Mouse (Mus musculus) left cerebral cortex, adult 9 months (tissue): ENCODE measurements at regions not wholly inside any gene's neighbourhood (a gene's known extent, or its start where the extent isn't known, plus 50 kb on each side); places are given as distances from the start of the nearest gene placed in this dataset.

Experiments
- DNase-seq, 2 experiments: peaks; one replicate each; pipeline ENCODE4 v3.0.0; 2022; ENCODE audit warnings: low spot score in 2 of 2

DNA sequence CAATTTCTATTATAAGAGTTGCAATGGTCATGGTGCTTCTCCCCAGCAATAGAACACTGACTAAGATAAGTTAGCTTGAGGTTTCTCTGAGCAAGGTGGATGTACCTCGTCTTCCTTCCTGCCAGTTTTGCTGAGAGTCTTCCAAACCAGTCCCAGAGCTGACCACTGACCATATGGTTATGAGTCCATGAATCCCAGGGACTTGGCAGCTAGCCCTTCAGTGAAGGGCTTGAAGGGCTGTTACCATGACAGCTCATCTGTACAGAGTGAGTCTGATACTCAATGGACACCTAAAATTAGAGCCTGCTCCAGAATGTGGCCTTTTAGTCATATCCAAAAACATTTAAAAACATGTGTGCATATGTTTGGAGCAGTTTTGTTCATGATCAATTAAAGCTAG lies 297.5 kb upstream of the Thsd7b start:
- no peak for DNase-seq

- no peak for DNase-seq
These were observed 321.7 kb upstream of the Thsd7b start for GRCm38 (mm10) chr1:128951436-128951835.

DNA sequence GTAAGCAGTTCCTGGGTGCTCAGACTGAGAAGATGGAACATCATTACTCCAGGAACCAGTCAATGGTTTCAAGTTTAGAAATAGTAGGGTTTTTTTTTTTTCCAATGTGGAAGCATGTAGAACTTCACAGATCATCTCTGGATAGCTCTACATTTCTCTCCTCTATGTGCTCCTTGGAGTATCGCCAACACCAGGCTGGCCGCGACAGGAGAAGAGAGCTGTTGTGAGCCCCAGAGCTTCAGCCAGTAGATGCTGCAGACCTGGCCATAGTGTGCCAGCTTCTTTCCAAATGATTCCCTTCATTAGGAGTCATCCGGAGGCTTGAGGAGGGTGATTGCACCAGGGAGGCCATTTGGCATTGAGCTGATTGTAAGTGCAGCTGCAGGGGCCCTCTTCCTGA lies 322.6 kb upstream of the Thsd7b start:
- DNase-seq: no peak

GRCm38 (mm10) chr1:128914811-128915210 lies 322.7 kb upstream of the Cxcr4 start:
- no peak for DNase-seq

DNA sequence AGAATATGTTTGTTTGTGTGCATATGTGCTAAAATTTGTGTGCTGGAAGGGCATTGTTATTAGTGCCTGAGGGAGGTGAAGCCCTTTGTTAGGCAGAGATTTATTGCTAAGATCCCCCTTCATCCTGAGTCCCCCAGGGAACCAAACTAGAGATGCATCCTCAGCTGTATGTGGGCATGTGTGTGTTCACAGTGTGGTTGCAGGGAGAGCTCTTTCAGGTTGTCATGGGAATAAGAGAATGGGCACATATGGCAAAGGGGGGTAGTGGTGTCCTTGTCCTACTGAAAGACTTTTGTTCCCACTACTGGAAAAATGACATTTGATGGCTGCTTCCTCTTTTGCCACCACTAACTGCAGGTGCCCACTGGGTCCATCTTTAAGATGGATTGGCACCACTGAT lies 320.4 kb upstream of the Cxcr4 start:
- DNase-seq: no peak

- no peak for DNase-seq
These were observed 315.5 kb upstream of the Cxcr4 start for GRCm38 (mm10) chr1:128907566-128907965.

- DNase-seq: peak; percentile 18 to 27
These were observed 305.9 kb upstream of the Cxcr4 start for GRCm38 (mm10) chr1:128898025-128898424.

DNA sequence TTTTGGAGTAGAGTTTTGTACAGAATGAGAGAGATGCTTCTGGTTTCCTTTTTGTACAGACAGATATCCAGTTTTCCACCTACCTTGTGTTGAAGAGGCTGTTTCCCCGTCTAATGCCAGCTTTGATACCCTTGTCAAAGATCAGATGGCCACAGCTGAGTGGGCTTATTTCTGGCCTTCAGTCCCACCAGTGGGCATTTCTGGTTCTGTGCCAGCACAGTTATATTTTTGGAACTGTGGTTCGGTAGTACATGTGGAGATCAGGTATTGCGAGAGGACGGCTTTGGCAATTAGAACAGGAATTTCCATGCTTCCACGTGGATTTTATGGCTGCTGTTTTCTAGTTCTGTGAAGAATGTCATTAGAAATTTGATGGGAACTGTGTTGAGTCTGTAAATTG lies 302.5 kb upstream of the Cxcr4 start:
- DNase-seq: no peak

GRCm38 (mm10) chr1:128878291-128878690 lies 286.2 kb upstream of the Cxcr4 start:
- peak; percentile 14 to 36 for DNase-seq

GRCm38 (mm10) chr1:128875289-128875688 lies 283.2 kb upstream of the Cxcr4 start:
- peak in 1 of 2 experiments; percentile 57 for DNase-seq

DNA sequence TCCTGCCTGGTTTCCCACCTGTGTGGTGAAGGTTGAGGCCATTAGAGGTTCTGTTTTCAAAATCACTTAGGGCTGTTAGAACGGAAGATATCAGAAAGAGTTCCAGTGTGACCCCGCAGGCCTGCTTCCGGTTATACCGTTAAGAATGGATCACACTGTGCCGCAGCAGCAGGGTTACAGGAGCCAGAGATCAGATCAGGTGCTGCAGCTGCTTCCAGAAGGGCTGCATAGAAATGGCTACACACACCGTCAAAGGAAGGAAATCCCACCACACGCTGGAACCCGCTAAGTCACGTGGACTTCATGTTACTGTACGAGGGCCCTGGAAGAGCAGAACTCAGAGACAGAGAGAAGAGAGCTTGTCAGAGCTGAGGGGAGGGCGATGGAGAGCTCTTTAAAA lies 282.1 kb upstream of the Cxcr4 start:
- no peak for DNase-seq

- DNase-seq: no peak
These were observed 276.7 kb upstream of the Cxcr4 start for GRCm38 (mm10) chr1:128868761-128869160.

DNA sequence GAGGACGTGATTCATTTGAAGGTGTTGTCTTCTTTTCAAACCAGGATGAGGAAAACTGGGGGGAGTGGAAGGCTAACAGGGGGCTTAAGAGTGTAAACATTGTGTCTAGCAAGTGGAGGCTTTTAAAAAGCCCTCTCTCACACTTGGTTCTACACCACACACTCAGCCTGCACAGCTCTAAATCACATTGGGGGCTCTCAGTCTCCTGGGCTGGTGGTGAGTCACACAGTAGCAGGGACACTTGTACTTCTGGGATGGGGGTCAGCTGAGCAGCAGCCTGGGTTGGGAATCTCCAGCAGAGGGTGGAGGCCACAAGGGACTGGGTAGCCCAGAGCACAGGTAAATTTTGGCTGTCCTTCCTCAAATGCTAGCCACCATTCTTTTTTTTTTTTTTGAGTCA lies 268.4 kb upstream of the Cxcr4 start:
- no peak for DNase-seq

GRCm38 (mm10) chr1:128860094-128860493 lies 268.0 kb upstream of the Cxcr4 start:
- no peak for DNase-seq

DNA sequence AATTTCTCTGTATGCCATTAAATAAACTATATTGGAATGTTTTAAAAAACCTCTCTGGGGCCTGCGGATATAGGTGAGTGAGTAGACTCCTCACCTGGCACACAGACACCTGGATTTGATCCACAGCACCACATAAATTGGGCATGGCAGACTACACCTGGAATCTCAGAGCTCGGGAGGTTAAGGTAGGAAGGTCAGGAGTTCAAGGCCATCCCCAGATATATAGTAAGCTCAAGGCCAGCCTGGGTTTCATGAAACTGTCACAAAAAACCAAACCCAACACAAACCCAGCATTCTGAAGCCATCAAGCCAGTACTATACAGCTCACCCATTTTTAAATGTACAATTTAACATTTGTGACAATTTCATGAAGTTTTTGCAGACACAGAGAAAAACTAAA lies 266.6 kb upstream of the Cxcr4 start:
- no peak for DNase-seq

DNA sequence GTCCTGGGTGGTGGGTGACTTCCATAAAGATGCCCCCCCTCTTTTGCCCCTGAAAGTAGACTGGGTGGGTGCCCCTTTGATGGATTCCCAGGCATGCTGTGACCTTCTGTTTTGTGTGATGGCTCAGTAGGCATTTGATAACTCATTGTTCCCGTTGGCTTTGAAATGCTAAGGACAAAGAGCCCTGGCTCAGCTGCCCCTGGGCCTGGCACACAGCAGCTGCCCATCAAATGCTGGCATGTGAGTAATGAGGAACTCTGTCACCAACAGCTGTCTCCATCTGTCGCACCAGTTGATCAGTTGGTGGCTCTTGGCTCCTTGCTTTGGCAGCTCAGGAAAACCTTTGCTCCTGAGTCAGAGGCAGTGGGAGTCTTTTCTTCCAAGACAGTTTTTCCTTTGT lies 264.8 kb upstream of the Cxcr4 start:
- no peak for DNase-seq

DNA sequence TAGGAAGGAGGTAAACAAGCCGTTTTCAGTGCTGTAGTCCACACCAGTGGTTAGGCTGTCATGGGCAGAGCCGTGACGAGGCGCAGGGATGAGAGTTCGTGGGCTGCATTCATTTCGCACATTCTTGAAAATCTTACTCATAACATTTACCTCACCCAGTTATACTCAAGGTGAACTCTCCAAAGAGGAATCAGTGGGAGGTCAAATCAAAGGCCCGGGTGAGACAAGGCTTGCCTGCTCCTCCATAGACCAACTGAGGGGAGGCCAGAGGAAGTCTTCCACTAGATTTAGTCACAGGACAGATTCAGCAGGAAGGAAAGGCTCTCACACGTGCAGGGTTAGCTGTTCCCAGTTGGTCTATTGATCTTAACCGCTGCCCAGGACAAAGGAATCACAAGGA lies 262.6 kb upstream of the Cxcr4 start:
- DNase-seq: no peak

GRCm38 (mm10) chr1:128853286-128853685 lies 261.2 kb upstream of the Cxcr4 start:
- no peak for DNase-seq

DNA sequence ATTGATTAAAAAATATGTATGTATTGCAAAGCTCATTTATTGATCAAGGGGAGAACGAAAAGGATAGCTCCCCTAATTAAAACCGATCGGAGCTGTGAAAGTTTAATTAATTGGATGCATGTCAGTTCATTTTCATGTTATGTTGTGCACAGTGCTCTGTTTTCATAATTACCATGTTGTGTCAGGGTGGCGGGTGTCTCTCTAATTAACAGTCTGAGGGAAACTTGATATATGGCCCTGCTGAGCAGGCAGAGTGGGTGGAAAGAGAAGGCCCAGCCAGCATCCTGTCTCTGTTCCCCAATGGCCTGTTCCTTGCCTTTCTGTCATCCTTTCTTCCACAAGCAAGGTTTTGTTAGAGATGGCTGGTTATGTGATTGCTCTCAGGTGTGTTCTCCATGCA lies 245.3 kb upstream of the Cxcr4 start:
- no peak for DNase-seq

DNA sequence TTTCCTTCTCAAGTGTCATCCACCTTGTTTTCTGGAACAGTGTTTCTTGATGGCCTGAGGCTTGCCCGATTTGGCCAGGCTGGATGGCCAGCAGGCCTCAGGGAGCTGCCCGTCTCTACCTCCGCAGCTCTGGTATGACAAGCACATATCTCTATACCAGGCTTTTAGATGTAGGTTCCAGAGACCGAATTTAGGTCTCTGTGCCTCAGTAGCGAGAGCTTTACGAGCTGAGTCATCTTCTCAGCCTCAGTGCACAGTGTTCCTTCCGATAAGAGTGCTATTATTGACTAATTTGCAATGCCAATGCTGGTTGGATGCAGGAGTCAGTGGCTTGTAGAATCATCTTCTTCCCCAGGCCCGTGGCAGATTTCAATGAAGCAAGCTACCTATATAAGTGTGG lies 243.4 kb upstream of the Cxcr4 start:
- no peak for DNase-seq

- DNase-seq: no peak
These were observed 241.1 kb upstream of the Cxcr4 start for GRCm38 (mm10) chr1:128833096-128833715.

- peak in 1 of 2 experiments; percentile 58 for DNase-seq
These were observed 240.2 kb upstream of the Cxcr4 start for GRCm38 (mm10) chr1:128832201-128832883.

GRCm38 (mm10) chr1:128830671-128831240 lies 238.7 kb upstream of the Cxcr4 start:
- no peak for DNase-seq
